Mouse (Mus musculus): ENCODE measurements around the gene Gipc3.

Gipc3 gene

DNA sequence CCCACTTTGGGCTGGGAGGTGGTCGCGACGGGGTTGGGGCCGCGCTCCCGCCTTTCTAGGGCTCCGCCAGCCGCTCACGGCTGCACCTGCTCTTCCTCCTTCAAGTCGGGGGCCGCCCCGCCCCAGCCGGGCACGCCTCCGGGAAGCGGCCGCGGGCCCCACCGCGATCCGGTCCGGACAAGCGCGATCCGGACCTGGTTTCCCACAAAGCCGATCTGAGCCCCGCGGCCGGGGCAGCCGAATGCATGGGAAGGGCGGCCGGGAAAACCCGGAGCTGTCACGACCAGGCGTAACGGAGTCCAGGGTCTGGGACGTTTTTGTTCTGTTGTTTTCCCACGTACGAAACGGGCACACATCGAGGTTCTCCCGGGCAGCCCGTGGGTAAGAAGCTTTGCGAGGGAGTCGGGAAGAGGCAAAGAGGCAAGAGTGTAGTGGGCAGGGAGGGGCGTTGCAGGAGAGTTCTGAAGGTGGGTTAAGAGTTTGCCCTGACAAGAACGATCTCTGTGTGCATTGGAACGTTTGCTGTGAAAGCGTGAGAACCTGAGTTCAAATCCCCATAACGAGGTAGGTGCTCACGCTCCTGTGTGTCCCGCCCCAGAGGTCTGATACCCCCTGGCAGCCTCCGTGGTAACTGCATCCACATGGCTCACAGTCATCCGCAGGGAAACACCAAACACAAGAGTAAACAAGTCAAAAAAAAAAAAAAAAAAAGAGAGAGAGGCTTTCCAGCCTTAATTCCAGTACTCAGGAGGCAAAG, 57.2 kb downstream of the Gipc3 start:
- intact Hi-C loops (cut with DNase I): loop anchor here (5.0 kb wide), 1 partner anchor 166 kb away; no protein-coding TSS in a partner anchor

Small RNA genes lying within 50 kb of the gene (microRNA-seq; reads per million reads assigned to microRNA genes)
- 0.57 to 1.4 reads per million in 2 experiments for gene Mir6913

All from adrenal gland (tissue).